Mouse (Mus musculus) intestine, postnatal 0 days (tissue): ENCODE data around the gene Gm12695. TPM values are rescaled to one million over a fixed set of nuclear protein-coding genes. Genes with fewer than 3 reads are reported as not detected.

Experiments used
- ATAC-seq: fragments of 200-750 bp; cut with Nextera tagmentation; 2 replicates; pipeline ENCODE4 v1.8.0; 2017; ENCODE audit warnings: mild to moderate bottlenecking, moderate TSS enrichment, moderate library complexity
- H3K27ac ChIP-seq: fragments of 300-500 bp; sonication (generic); 2 replicates; pipeline ENCODE4 v1.5.1; 2014; ENCODE audit warnings: mild to moderate bottlenecking, low read depth, low read length, moderate library complexity
- H3K27me3 ChIP-seq: fragments of 300-500 bp; sonication (generic); replicated peaks from 2 replicates; pipeline ENCODE4 v1.6.1; 2014; ENCODE audit warnings: low read length, mixed read lengths; ENCODE audit not compliant: control insufficient read depth, insufficient read depth
- H3K36me3 ChIP-seq: fragments of 300-500 bp; sonication (generic); 2 replicates; pipeline ENCODE4 v1.6.1; 2014; ENCODE audit warnings: mild to moderate bottlenecking, moderate library complexity; ENCODE audit not compliant: control insufficient read depth, insufficient read depth
- H3K4me1 ChIP-seq: fragments of 300-500 bp; sonication (generic); replicated peaks from 2 replicates; pipeline ENCODE4 v1.6.1; 2014; ENCODE audit warnings: antibody characterized with exemption, low read length, mixed read lengths; ENCODE audit not compliant: control insufficient read depth, insufficient read depth
- H3K4me2 ChIP-seq: fragments of 300-500 bp; sonication (generic); replicated peaks from 2 replicates; pipeline ENCODE4 v1.6.1; 2014; ENCODE audit warnings: low read depth, mild to moderate bottlenecking, moderate library complexity
- H3K4me3 ChIP-seq: fragments of 300-500 bp; sonication (generic); 2 replicates; pipeline ENCODE4 v1.5.1; 2014; ENCODE audit warnings: low read depth, low read length
- H3K9ac ChIP-seq: fragments of 300-500 bp; sonication (generic); 2 replicates; pipeline ENCODE4 v1.6.1; 2014; ENCODE audit warnings: mild to moderate bottlenecking, low read depth, low read length
- H3K9me3 ChIP-seq: fragments of 300-500 bp; sonication (generic); 2 replicates; pipeline ENCODE4 v1.6.1; 2016; ENCODE audit warnings: mixed run types; ENCODE audit not compliant: control insufficient read depth
- CTCF ChIP-seq: sonication (generic); IDR thresholded peaks from 2 replicates; pipeline ENCODE4 v1.5.1; 2016; ENCODE audit warnings: low read depth, mild to moderate bottlenecking, control low read depth, antibody characterized with exemption, moderate library complexity
- WGBS: fragments of 180-500 bp; shearing (Covaris S2); extraction: QIAGEN DNeasy Blood & Tissue Kit; methylation state at CpG from one replicate; pipeline ENCODE4 v1.1.7; 2014; 5-methylcytosine and 5-hydroxymethylcytosine counted together
- polyA plus RNA-seq: library from polyadenylated mRNA; unstranded; fragments of >200 nt; fragmentation: Nextera tagmentation; extraction: Ambion mirVana; gene quantifications from 2 replicates; pipeline ENCODE4 v1.2.1, GENCODE M21; 2015

Gm12695 gene
- polyA plus RNA-seq, 1 experiment from 2014 or later: not detected

- no peak overlapping the region for H3K9ac ChIP-seq
- no peaks in the 10 kb centered on the region for H3K4me1 ChIP-seq
- TF ChIP-seq CTCF: no peak
- no peak for ATAC-seq
- 42% methylated on average over 3 of the region's 3 CpGs for WGBS
- H3K4me2 ChIP-seq: no peak overlapping the region
- H3K36me3 ChIP-seq: no peaks in the 10 kb centered on the region
- H3K9me3 ChIP-seq: no peaks in the 10 kb centered on the region
- no peaks in the 10 kb centered on the region for H3K27me3 ChIP-seq
- H3K4me3 ChIP-seq: no peak overlapping the region
- H3K27ac ChIP-seq: no peak overlapping the region
These were observed 4.9 kb upstream of the Gm12695 start for GRCm38 (mm10) chr4:96789905-96790304.

- H3K4me3 ChIP-seq: no peak overlapping the region
- H3K9me3 ChIP-seq: no peaks in the 10 kb centered on the region
- no peak overlapping the region for H3K9ac ChIP-seq
- TF ChIP-seq CTCF: no peak
- WGBS: 16% methylated on average over 7 of the region's 7 CpGs
- H3K4me2 ChIP-seq: no peak overlapping the region
- no peak overlapping the region for H3K27ac ChIP-seq
- H3K27me3 ChIP-seq: no peaks in the 10 kb centered on the region
- no peaks in the 10 kb centered on the region for H3K36me3 ChIP-seq
- H3K4me1 ChIP-seq: no peaks in the 10 kb centered on the region
- ATAC-seq: no peak
These were observed 1.6 kb upstream of the Gm12695 start for GRCm38 (mm10) chr4:96786610-96787009.

GRCm38 (mm10) chr4:96772966-96773566 lies 11.9 kb downstream of the Gm12695 start:
- no peak overlapping the region for H3K9ac ChIP-seq
- no peak overlapping the region for H3K27ac ChIP-seq
- 80% methylated on average over 3 of the region's 3 CpGs for WGBS
- H3K4me2 ChIP-seq: no peak overlapping the region
- H3K36me3 ChIP-seq: no peaks in the 10 kb centered on the region
- H3K4me1 ChIP-seq: no peaks in the 10 kb centered on the region
- no peaks in the 10 kb centered on the region for H3K27me3 ChIP-seq
- TF ChIP-seq CTCF: no peak
- no peak for ATAC-seq
- no peaks in the 10 kb centered on the region for H3K9me3 ChIP-seq
- H3K4me3 ChIP-seq: no peak overlapping the region

- TF ChIP-seq CTCF: no peak
- H3K4me3 ChIP-seq: no peak overlapping the region
- no peak overlapping the region for H3K27ac ChIP-seq
- H3K36me3 ChIP-seq: no peaks in the 10 kb centered on the region
- H3K4me2 ChIP-seq: no peak overlapping the region
- no peak for ATAC-seq
- no peaks in the 10 kb centered on the region for H3K4me1 ChIP-seq
- no peaks in the 10 kb centered on the region for H3K27me3 ChIP-seq
- no peak overlapping the region for H3K9ac ChIP-seq
- 66% methylated on average over 2 of the region's 2 CpGs for WGBS
- no peaks in the 10 kb centered on the region for H3K9me3 ChIP-seq
These were observed 18.5 kb downstream of the Gm12695 start for GRCm38 (mm10) chr4:96766396-96766998.

GRCm38 (mm10) chr4:96751953-96752352 lies 33.0 kb downstream of the Gm12695 start:
- Histone ChIP-seq H3K36me3 (no peaks in the 10 kb centered on the region), H3K27me3 (no peaks in the 10 kb centered on the region), H3K27ac (no peak overlapping the region), H3K4me2 (no peak overlapping the region), H3K4me1 (no peaks in the 10 kb centered on the region), H3K4me3 (no peak overlapping the region), H3K9ac (no peak overlapping the region), H3K9me3 (no peaks in the 10 kb centered on the region)
- no peak for TF ChIP-seq CTCF
- WGBS: 63% methylated on average over 1 of the region's 1 CpGs
- ATAC-seq: no peak

- no peak overlapping the region for H3K4me3 ChIP-seq
- H3K36me3 ChIP-seq: no peaks in the 10 kb centered on the region
- H3K4me2 ChIP-seq: no peak overlapping the region
- no peaks in the 10 kb centered on the region for H3K9me3 ChIP-seq
- no peak for ATAC-seq
- no peak overlapping the region for H3K27ac ChIP-seq
- TF ChIP-seq CTCF: no peak
- H3K9ac ChIP-seq: no peak overlapping the region
- no peaks in the 10 kb centered on the region for H3K4me1 ChIP-seq
- WGBS: 92% methylated on average over 3 of the region's 3 CpGs
- H3K27me3 ChIP-seq: no peaks in the 10 kb centered on the region
These were observed 44.5 kb downstream of the Gm12695 start for GRCm38 (mm10) chr4:96740472-96740871.
